Mouse (Mus musculus): ENCODE data around the gene Mymk. TPM values are rescaled to one million over a fixed set of nuclear protein-coding genes. Genes with fewer than 3 reads are reported as not detected.

Gene Mymk
- polyA plus RNA-seq, 1 experiment from 2014 or later, result 0.32 TPM

- H3K9ac ChIP-seq, result no peak overlapping the region
- no peaks in the 10 kb centered on the region for H3K9me3 ChIP-seq (ENCODE audit: control insufficient read depth, low read length)
- DNase-seq (ENCODE audit: low spot score) (no peak), ATAC-seq (ENCODE audit: low FRiP score) (no peak)
- H3K4me3 ChIP-seq (replicated peaks; ENCODE audit: low read length), result no peak overlapping the region
- no peak overlapping the region for H3K27ac ChIP-seq
- peaks cover 10% of the 10 kb centered on the region for H3K4me1 ChIP-seq (replicated peaks; ENCODE audit: control insufficient read depth, insufficient read depth, low read length)
- no peaks in the 10 kb centered on the region for H3K27me3 ChIP-seq (ENCODE audit: control insufficient read depth, insufficient read depth, low read length)
- H3K4me2 ChIP-seq (replicated peaks), result no peak overlapping the region
- H3K36me3 ChIP-seq (replicated peaks; ENCODE audit: control insufficient read depth, insufficient read depth), result no peaks in the 10 kb centered on the region
- 83% methylated on average over 4 of the region's 4 CpGs for WGBS
Measured at GRCm38 (mm10) chr2:27073407-27073806, 1.4 kb upstream of the Mymk start.

- peak; percentile 53; the same call in 1 of the 2 replicates for ATAC-seq (ENCODE audit: low FRiP score)
- no peak overlapping the region for H3K27ac ChIP-seq
- H3K9me3 ChIP-seq (ENCODE audit: control insufficient read depth, low read length), result no peaks in the 10 kb centered on the region
- no peak overlapping the region for H3K9ac ChIP-seq
- no peaks in the 10 kb centered on the region for H3K27me3 ChIP-seq (ENCODE audit: control insufficient read depth, insufficient read depth, low read length)
- H3K4me3 ChIP-seq (replicated peaks; ENCODE audit: low read length), result no peak overlapping the region
- 0 out of 2 replicates have a peak, but pooled peaks cover 8% of the 10 kb centered on the region for H3K4me1 ChIP-seq (replicated peaks; ENCODE audit: control insufficient read depth, insufficient read depth, low read length)
- peak; percentile 70 for DNase-seq (ENCODE audit: low spot score)
- H3K36me3 ChIP-seq (replicated peaks; ENCODE audit: control insufficient read depth, insufficient read depth), result no peaks in the 10 kb centered on the region
- 25% methylated on average over 4 of the region's 4 CpGs for WGBS
- no peak overlapping the region for H3K4me2 ChIP-seq (replicated peaks)
Measured at GRCm38 (mm10) chr2:27071137-27071536, 842 bp downstream of the Mymk start.

- no peak overlapping the region for H3K9ac ChIP-seq
- no peaks in the 10 kb centered on the region for H3K27me3 ChIP-seq (ENCODE audit: control insufficient read depth, insufficient read depth, low read length)
- WGBS, result 75% methylated on average over 2 of the region's 2 CpGs
- H3K4me2 ChIP-seq (replicated peaks), result no peak overlapping the region
- no peaks in the 10 kb centered on the region for H3K36me3 ChIP-seq (replicated peaks; ENCODE audit: control insufficient read depth, insufficient read depth)
- no peak for ATAC-seq (ENCODE audit: low FRiP score)
- no peak overlapping the region for H3K27ac ChIP-seq
- 0 out of 2 replicates have a peak, but pooled peaks cover 8% of the 10 kb centered on the region for H3K4me1 ChIP-seq (replicated peaks; ENCODE audit: control insufficient read depth, insufficient read depth, low read length)
- no peak overlapping the region for H3K4me3 ChIP-seq (replicated peaks; ENCODE audit: low read length)
- H3K9me3 ChIP-seq (ENCODE audit: control insufficient read depth, low read length), result no peaks in the 10 kb centered on the region
- DNase-seq (ENCODE audit: low spot score), result no peak
Measured at GRCm38 (mm10) chr2:27070247-27070813, 1.6 kb downstream of the Mymk start.

GRCm38 (mm10) chr2:27069646-27070045 lies 2.3 kb downstream of the Mymk start:
- ATAC-seq (ENCODE audit: low FRiP score), result 0 out of 2 replicates have a peak, but pooled peaks have one; percentile 40
- Histone ChIP-seq H3K4me2 (replicated peaks) (no peak overlapping the region), H3K4me3 (replicated peaks; ENCODE audit: low read length) (no peak overlapping the region), H3K4me1 (replicated peaks; ENCODE audit: control insufficient read depth, insufficient read depth, low read length) (0 out of 2 replicates have a peak, but pooled peaks cover 8% of the 10 kb centered on the region), H3K9ac (no peak overlapping the region), H3K36me3 (replicated peaks; ENCODE audit: control insufficient read depth, insufficient read depth) (no peaks in the 10 kb centered on the region), H3K9me3 (ENCODE audit: control insufficient read depth, low read length) (no peaks in the 10 kb centered on the region), H3K27me3 (ENCODE audit: control insufficient read depth, insufficient read depth, low read length) (no peaks in the 10 kb centered on the region), H3K27ac (no peak overlapping the region)
- 32% methylated on average over 3 of the region's 3 CpGs for WGBS
- DNase-seq (ENCODE audit: low spot score), result no peak

GRCm38 (mm10) chr2:27067996-27068395 lies 4.0 kb downstream of the Mymk start:
- no peaks in the 10 kb centered on the region for H3K9me3 ChIP-seq (ENCODE audit: control insufficient read depth, low read length)
- H3K4me3 ChIP-seq (replicated peaks; ENCODE audit: low read length), result no peak overlapping the region
- WGBS, result 37% methylated on average over 2 of the region's 2 CpGs
- H3K4me1 ChIP-seq (replicated peaks; ENCODE audit: control insufficient read depth, insufficient read depth, low read length), result 0 out of 2 replicates have a peak, but pooled peaks cover 8% of the 10 kb centered on the region
- DNase-seq (ENCODE audit: low spot score) (no peak), ATAC-seq (ENCODE audit: low FRiP score) (no peak)
- no peak overlapping the region for H3K27ac ChIP-seq
- no peaks in the 10 kb centered on the region for H3K27me3 ChIP-seq (ENCODE audit: control insufficient read depth, insufficient read depth, low read length)
- no peak overlapping the region for H3K9ac ChIP-seq
- no peak overlapping the region for H3K4me2 ChIP-seq (replicated peaks)
- no peaks in the 10 kb centered on the region for H3K36me3 ChIP-seq (replicated peaks; ENCODE audit: control insufficient read depth, insufficient read depth)

- H3K27me3 ChIP-seq (ENCODE audit: control insufficient read depth, insufficient read depth, low read length), result no peaks in the 10 kb centered on the region
- no peak overlapping the region for H3K27ac ChIP-seq
- H3K4me3 ChIP-seq (replicated peaks; ENCODE audit: low read length), result no peak overlapping the region
- H3K4me1 ChIP-seq (replicated peaks; ENCODE audit: control insufficient read depth, insufficient read depth, low read length), result 0 out of 2 replicates have a peak, but pooled peaks cover 8% of the 10 kb centered on the region
- H3K36me3 ChIP-seq (replicated peaks; ENCODE audit: control insufficient read depth, insufficient read depth), result no peaks in the 10 kb centered on the region
- H3K9me3 ChIP-seq (ENCODE audit: control insufficient read depth, low read length), result no peaks in the 10 kb centered on the region
- WGBS, result 79% methylated on average over 2 of the region's 2 CpGs
- ATAC-seq (ENCODE audit: low FRiP score) (no peak), DNase-seq (ENCODE audit: low spot score) (no peak)
- no peak overlapping the region for H3K4me2 ChIP-seq (replicated peaks)
- H3K9ac ChIP-seq, result no peak overlapping the region
Measured at GRCm38 (mm10) chr2:27067124-27067523, 4.9 kb downstream of the Mymk start.

- H3K9me3 ChIP-seq (ENCODE audit: control insufficient read depth, low read length), result no peaks in the 10 kb centered on the region
- ATAC-seq (ENCODE audit: low FRiP score) (no peak), DNase-seq (ENCODE audit: low spot score) (no peak)
- no peak overlapping the region for H3K9ac ChIP-seq
- no peak overlapping the region for H3K4me2 ChIP-seq (replicated peaks)
- H3K4me3 ChIP-seq (replicated peaks; ENCODE audit: low read length), result no peak overlapping the region
- H3K27me3 ChIP-seq (ENCODE audit: control insufficient read depth, insufficient read depth, low read length), result no peaks in the 10 kb centered on the region
- H3K27ac ChIP-seq, result no peak overlapping the region
- no peaks in the 10 kb centered on the region for H3K4me1 ChIP-seq (replicated peaks; ENCODE audit: control insufficient read depth, insufficient read depth, low read length)
- WGBS, result 89% methylated on average over 9 of the region's 9 CpGs
- H3K36me3 ChIP-seq (replicated peaks; ENCODE audit: control insufficient read depth, insufficient read depth), result no peaks in the 10 kb centered on the region
Measured at GRCm38 (mm10) chr2:27059187-27059586, 12.8 kb downstream of the Mymk start.

GRCm38 (mm10) chr2:27058751-27059150 lies 13.2 kb downstream of the Mymk start:
- WGBS, result 51% methylated on average over 12 of the region's 12 CpGs
- DNase-seq (ENCODE audit: low spot score), result no peak
- Histone ChIP-seq H3K27ac (no peak overlapping the region), H3K4me3 (replicated peaks; ENCODE audit: low read length) (no peak overlapping the region), H3K27me3 (ENCODE audit: control insufficient read depth, insufficient read depth, low read length) (no peaks in the 10 kb centered on the region), H3K4me1 (replicated peaks; ENCODE audit: control insufficient read depth, insufficient read depth, low read length) (no peaks in the 10 kb centered on the region), H3K9ac (no peak overlapping the region), H3K4me2 (replicated peaks) (no peak overlapping the region), H3K9me3 (ENCODE audit: control insufficient read depth, low read length) (no peaks in the 10 kb centered on the region), H3K36me3 (replicated peaks; ENCODE audit: control insufficient read depth, insufficient read depth) (no peaks in the 10 kb centered on the region)
- ATAC-seq (ENCODE audit: low FRiP score), result no peak

GRCm38 (mm10) chr2:27058251-27058650 lies 13.7 kb downstream of the Mymk start:
- 61% methylated on average over 4 of the region's 4 CpGs for WGBS
- ATAC-seq (ENCODE audit: low FRiP score), result no peak
- DNase-seq (ENCODE audit: low spot score), result no peak
- no peaks in the 10 kb centered on the region for H3K36me3 ChIP-seq (replicated peaks; ENCODE audit: control insufficient read depth, insufficient read depth)
- no peaks in the 10 kb centered on the region for H3K4me1 ChIP-seq (replicated peaks; ENCODE audit: control insufficient read depth, insufficient read depth, low read length)
- H3K9me3 ChIP-seq (ENCODE audit: control insufficient read depth, low read length), result no peaks in the 10 kb centered on the region
- no peaks in the 10 kb centered on the region for H3K27me3 ChIP-seq (ENCODE audit: control insufficient read depth, insufficient read depth, low read length)
- H3K9ac ChIP-seq, result no peak overlapping the region
- no peak overlapping the region for H3K27ac ChIP-seq
- H3K4me3 ChIP-seq (replicated peaks; ENCODE audit: low read length), result no peak overlapping the region
- no peak overlapping the region for H3K4me2 ChIP-seq (replicated peaks)

GRCm38 (mm10) chr2:27049408-27049807 lies 22.6 kb downstream of the Mymk start:
- no peak for DNase-seq (ENCODE audit: low spot score)
- Histone ChIP-seq H3K4me1 (replicated peaks; ENCODE audit: control insufficient read depth, insufficient read depth, low read length) (no peaks in the 10 kb centered on the region), H3K9ac (no peak overlapping the region), H3K4me3 (replicated peaks; ENCODE audit: low read length) (no peak overlapping the region), H3K36me3 (replicated peaks; ENCODE audit: control insufficient read depth, insufficient read depth) (no peaks in the 10 kb centered on the region), H3K9me3 (ENCODE audit: control insufficient read depth, low read length) (no peaks in the 10 kb centered on the region), H3K27me3 (ENCODE audit: control insufficient read depth, insufficient read depth, low read length) (no peaks in the 10 kb centered on the region), H3K27ac (no peak overlapping the region), H3K4me2 (replicated peaks) (no peak overlapping the region)
- WGBS, result 46% methylated on average over 6 of the region's 6 CpGs
- no peak for ATAC-seq (ENCODE audit: low FRiP score)
